Mouse (Mus musculus): ENCODE measurements around the gene Ccdc102a.
A peak's percentile ranks its signal among the peaks of the same experiment; 100 is the strongest.
"Not testable (repeated sequence)": the region's sequence is repeated elsewhere in the genome, so short reads cannot be mapped to it uniquely, and the experiment has no call there.

Gene Ccdc102a

DNA sequence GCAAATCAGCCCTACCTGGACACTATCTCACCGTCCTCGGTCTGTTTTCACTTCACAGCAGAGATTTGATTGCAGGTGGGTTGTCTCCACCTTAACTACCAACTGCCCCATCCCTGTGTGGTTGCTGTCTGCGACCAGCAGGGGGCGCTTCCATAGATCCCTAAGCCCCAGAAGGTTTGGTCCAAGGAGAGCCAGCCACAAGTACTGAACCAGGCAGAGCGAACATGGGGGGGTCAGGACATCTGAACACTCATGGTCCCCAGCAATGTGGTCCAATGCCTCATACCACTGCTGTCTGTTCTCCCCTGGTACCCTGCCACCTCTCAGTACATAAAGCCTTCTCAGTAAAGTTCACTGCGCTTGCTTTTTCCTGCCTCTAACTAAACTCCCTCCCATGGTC is 43.5 kb downstream of the Ccdc102a start:
- peak; percentile 69 for DNase-seq (ENCODE audit: low spot score)

DNA sequence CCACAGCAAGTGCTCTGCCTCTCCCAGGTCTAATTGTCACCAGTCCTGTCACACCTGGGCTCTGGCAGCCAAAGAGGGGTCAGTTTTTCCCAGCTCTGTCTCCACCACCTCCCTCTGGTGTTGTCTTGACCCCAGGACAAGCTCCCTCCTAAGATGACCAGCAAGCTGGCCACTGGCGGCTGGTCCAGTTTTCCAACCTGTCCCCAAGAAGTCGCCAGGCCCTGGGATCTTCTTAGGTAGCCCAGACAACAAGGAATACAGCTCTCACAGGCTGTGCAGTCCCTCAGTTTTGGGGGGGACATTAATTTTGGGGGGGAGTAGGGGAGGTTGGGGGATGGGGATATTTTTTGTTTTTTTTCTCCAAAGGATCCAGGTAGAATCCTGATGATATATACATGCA is 45.3 kb downstream of the Ccdc102a start:
- no peak for DNase-seq (ENCODE audit: low spot score)

- DNase-seq (ENCODE audit: low spot score) = no peak
Observed at GRCm38 (mm10) chr8:94872156-94872555, 45.7 kb downstream of the Ccdc102a start.

DNA sequence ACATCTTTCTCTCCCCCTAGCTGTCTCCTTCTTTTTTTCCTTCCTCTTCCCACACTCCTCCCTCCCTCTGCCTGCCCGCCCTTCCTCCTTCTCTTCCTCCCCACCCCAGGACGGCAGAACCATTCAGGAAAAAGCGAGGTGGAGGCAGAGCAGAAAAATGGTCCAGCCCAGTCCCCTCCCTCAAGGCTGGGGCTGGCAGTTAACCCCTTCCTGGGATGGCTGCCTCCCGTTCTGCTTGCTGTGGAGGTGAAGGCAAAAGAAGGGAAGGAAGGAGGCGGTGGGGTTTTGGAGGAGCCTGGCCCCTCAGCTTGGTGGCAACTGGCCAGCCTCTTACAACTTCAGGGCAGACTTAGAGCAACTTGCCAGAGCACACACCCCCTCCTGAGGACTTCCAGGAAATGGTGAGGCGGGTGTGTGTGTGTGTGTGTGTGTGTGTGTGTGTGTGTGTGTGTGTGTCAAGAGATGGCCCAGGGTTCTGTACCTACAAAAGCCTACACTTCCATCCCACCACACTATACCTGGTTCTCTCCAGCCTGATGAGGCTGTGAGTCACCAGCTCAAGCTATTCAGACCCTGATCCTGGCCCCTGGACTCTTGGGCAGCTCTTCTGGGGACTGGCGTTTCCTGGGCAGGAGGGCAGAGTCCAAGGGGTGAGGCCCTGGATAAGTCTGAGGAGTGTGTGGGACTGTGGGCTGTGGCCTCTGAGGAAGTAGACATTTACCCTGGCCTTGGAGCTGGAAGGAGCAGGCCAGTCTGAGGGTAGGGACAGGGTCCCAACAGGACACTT is 46.6 kb downstream of the Ccdc102a start:
- no peak for DNase-seq (ENCODE audit: low spot score)

GRCm38 (mm10) chr8:94870474-94871107 is 47.3 kb downstream of the Ccdc102a start:
- DNase-seq (ENCODE audit: low spot score) = no peak

DNA sequence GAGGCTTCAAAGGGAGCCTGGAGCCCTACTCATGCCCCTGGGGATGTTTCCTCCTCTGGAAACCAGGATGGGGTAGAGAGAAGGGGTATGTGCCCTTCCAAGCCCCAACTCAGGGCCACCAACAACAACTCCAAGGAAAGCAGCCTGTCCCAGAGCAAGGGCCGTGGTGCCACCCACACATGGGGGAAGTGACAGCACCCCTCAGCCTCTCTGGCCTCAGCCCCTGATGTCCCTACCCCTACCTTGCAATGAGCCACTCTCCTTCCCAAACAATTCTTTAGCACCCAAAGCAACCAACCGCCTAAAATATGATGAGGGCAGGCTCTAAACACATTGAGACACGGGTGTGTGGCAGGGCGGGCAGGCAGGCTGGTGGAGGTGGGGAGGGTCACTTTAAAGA is 47.9 kb downstream of the Ccdc102a start:
- DNase-seq (ENCODE audit: low spot score) = no peak

DNA sequence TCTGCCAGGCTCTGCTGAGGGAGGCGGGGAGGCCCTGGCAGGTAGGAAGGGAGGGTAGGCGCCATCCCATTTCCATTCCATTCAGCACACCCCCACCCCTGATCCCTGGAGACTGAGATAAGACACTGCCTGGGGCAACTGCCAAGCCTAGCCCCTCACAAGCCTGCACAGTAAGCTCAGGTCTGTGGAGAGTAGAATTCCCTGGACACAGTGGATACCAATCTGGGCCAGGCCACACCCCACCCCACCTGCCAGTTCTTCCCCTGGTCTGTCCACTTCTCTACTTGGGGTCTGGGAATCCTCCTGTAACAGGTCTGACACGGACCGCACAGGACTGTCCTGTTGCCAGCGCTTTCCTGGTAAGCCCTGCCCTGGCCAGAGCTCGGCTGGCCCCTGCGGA is 48.8 kb downstream of the Ccdc102a start:
- DNase-seq (ENCODE audit: low spot score) = no peak

- no peak for DNase-seq (ENCODE audit: low spot score)
Observed at GRCm38 (mm10) chr8:94866921-94867320, 51.0 kb downstream of the Ccdc102a start.

- DNase-seq (ENCODE audit: low spot score) = no peak
Observed at GRCm38 (mm10) chr8:94865292-94865691, 52.6 kb downstream of the Ccdc102a start.

- DNase-seq (ENCODE audit: low spot score) = no peak
Observed at GRCm38 (mm10) chr8:94863897-94864673, 53.8 kb downstream of the Ccdc102a start.

DNA sequence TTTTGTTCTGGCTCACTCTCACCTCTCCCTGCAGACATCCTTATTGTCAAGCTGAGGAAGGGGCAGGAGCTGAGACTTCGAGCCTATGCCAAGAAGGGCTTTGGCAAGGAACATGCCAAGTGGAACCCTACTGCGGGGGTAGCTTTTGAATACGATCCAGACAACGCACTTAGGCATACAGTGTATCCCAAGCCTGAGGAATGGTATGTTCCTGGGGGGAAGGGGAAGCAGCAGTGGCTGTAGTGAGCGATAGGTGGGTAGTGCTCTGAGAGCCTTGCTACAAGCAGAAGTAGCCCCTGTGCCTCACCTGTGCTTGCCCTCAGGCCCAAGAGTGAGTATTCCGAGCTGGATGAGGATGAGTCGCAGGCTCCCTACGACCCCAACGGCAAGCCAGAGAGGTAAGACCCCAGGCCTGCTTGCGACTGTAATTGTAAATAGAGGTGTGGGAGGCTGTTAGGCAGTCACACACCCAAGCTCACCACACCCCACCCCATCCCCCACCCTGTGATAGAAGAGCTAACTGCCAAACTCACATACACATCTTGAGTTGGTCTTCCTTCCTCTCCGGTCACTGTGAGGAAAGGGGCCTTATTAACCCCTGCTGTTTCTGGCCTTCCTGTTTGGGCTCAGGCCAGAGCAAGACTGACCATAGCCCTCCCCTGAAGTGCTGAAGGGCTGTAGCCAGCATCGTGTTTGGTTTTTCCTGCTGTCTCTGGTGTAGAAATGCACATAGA is 55.2 kb downstream of the Ccdc102a start:
- DNase-seq (ENCODE audit: low spot score) = no peak

GRCm38 (mm10) chr8:94861352-94861910 is 56.5 kb downstream of the Ccdc102a start:
- DNase-seq (ENCODE audit: low spot score) = peak; percentile 69

GRCm38 (mm10) chr8:94857346-94858173 is 60.3 kb downstream of the Ccdc102a start, which contains the start of gene Polr2c:
TSS of gene Polr2c (plus strand) at chr8:94857450.
- DNase-seq (ENCODE audit: low spot score) = peak; percentile 86

GRCm38 (mm10) chr8:94857011-94857345 is 60.9 kb downstream of the Ccdc102a start:
- DNase-seq (ENCODE audit: low spot score) = no peak

DNA sequence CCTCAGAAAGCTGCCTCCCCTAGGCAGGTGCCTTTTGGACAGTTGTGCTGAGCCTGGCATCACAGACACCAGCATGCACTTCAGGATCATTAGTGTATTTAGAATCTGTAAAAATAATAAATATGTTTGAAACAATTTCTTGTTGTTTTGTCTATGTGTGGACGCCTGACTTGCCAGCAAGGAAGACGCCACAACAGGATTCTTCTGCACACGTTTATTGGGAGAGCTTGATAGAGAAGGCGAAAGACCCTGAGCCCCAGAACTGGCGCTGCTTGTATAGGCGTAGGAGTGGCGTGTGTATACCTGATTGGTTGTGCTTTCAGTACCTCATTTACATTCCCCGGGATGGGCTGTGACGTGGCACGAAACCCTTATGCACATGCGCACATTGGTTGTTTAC is 63.1 kb downstream of the Ccdc102a start:
- DNase-seq (ENCODE audit: low spot score) = not testable (repeated sequence)
